Mouse (Mus musculus): Measurements from ENCODE around the gene Slc26a10. TPM values are rescaled to one million over a fixed set of nuclear protein-coding genes. Genes with fewer than 3 reads are reported as not detected.

Gene Slc26a10
- polyA plus RNA-seq, 1 experiment from 2014 or later = 2.2 TPM

Other genes with a start within 250 kb of the Slc26a10 start
- 50.5 and 51.1 TPM in 2 replicates for gene Ctdsp2, start 201.9 kb downstream of the Slc26a10 start, polyA plus RNA-seq (2016; fragmentation: Nextera tagmentation; extraction: Ambion mirVana)
- 1.6 and 2.1 TPM in 2 replicates for gene Avil, start 179.9 kb downstream of the Slc26a10 start, polyA plus RNA-seq (2016; fragmentation: Nextera tagmentation; extraction: Ambion mirVana)
- 65.3 and 67.4 TPM in 2 replicates for gene Tsfm, start 149.8 kb downstream of the Slc26a10 start, polyA plus RNA-seq (2016; fragmentation: Nextera tagmentation; extraction: Ambion mirVana)
- gene Mettl1, start 139.2 kb downstream of the Slc26a10 start, polyA plus RNA-seq (2016; fragmentation: Nextera tagmentation; extraction: Ambion mirVana) = 31.8 and 34.9 TPM in 2 replicates
- gene Eef1akmt3, start 139.1 kb downstream of the Slc26a10 start, polyA plus RNA-seq (2016; fragmentation: Nextera tagmentation; extraction: Ambion mirVana) = 0.22 and 0.34 TPM in 2 replicates
- 0.25 TPM in 1 of 2 replicates, not detected in the other for gene Cyp27b1, start 132.4 kb downstream of the Slc26a10 start, polyA plus RNA-seq (2016; fragmentation: Nextera tagmentation; extraction: Ambion mirVana)
- 5.4 and 6.1 TPM in 2 replicates for gene March9, start 120.5 kb downstream of the Slc26a10 start, polyA plus RNA-seq (2016; fragmentation: Nextera tagmentation; extraction: Ambion mirVana)
- 1,725 and 1,814 TPM in 2 replicates for gene Cdk4, start 117.1 kb downstream of the Slc26a10 start, polyA plus RNA-seq (2016; fragmentation: Nextera tagmentation; extraction: Ambion mirVana)
- 141 and 148 TPM in 2 replicates for gene Tspan31, start 110.4 kb downstream of the Slc26a10 start, polyA plus RNA-seq (2016; fragmentation: Nextera tagmentation; extraction: Ambion mirVana)
- 1.7 and 2.0 TPM in 2 replicates for gene Agap2, start 105.4 kb downstream of the Slc26a10 start, polyA plus RNA-seq (2016; fragmentation: Nextera tagmentation; extraction: Ambion mirVana)
- 118 TPM in 2 replicates for gene Os9, start 59.5 kb downstream of the Slc26a10 start, polyA plus RNA-seq (2016; fragmentation: Nextera tagmentation; extraction: Ambion mirVana)
- gene B4galnt1, start 15.4 kb downstream of the Slc26a10 start, polyA plus RNA-seq (2016; fragmentation: Nextera tagmentation; extraction: Ambion mirVana) = 21.6 and 25.8 TPM in 2 replicates
- gene Arhgef25, start 9.4 kb upstream of the Slc26a10 start, polyA plus RNA-seq (2016; fragmentation: Nextera tagmentation; extraction: Ambion mirVana) = 52.2 and 61.4 TPM in 2 replicates
- 199 and 203 TPM in 2 replicates for gene Dtx3, start 15.1 kb upstream of the Slc26a10 start, polyA plus RNA-seq (2016; fragmentation: Nextera tagmentation; extraction: Ambion mirVana)
- 23.2 and 24.9 TPM in 2 replicates for gene Pip4k2c, start 30.9 kb upstream of the Slc26a10 start, polyA plus RNA-seq (2016; fragmentation: Nextera tagmentation; extraction: Ambion mirVana)
- 70.0 and 76.6 TPM in 2 replicates for gene Kif5a, start 82.7 kb upstream of the Slc26a10 start, polyA plus RNA-seq (2016; fragmentation: Nextera tagmentation; extraction: Ambion mirVana)
- gene Dctn2, start 85.7 kb upstream of the Slc26a10 start, polyA plus RNA-seq (2016; fragmentation: Nextera tagmentation; extraction: Ambion mirVana) = 234 and 240 TPM in 2 replicates
- 17.9 and 19.8 TPM in 2 replicates for gene Mbd6, start 108.4 kb upstream of the Slc26a10 start, polyA plus RNA-seq (2016; fragmentation: Nextera tagmentation; extraction: Ambion mirVana)
- gene Mars, start 131.1 kb upstream of the Slc26a10 start, polyA plus RNA-seq (2016; fragmentation: Nextera tagmentation; extraction: Ambion mirVana) = 142 and 152 TPM in 2 replicates
- 2.0 and 2.2 TPM in 2 replicates for gene Arhgap9, start 141.3 kb upstream of the Slc26a10 start, polyA plus RNA-seq (2016; fragmentation: Nextera tagmentation; extraction: Ambion mirVana)
- 3.7 and 4.8 TPM in 2 replicates for gene Gli1, start 161.3 kb upstream of the Slc26a10 start, polyA plus RNA-seq (2016; fragmentation: Nextera tagmentation; extraction: Ambion mirVana)
- gene Inhbe, start 173.8 kb upstream of the Slc26a10 start, polyA plus RNA-seq (2016; fragmentation: Nextera tagmentation; extraction: Ambion mirVana) = 0.08 TPM in 1 of 2 replicates, not detected in the other
- not detected in 2 replicates for gene Inhbc, start 189.8 kb upstream of the Slc26a10 start, polyA plus RNA-seq (2016; fragmentation: Nextera tagmentation; extraction: Ambion mirVana)
- gene R3hdm2, start 199.7 kb upstream of the Slc26a10 start, polyA plus RNA-seq (2016; fragmentation: Nextera tagmentation; extraction: Ambion mirVana) = 39.1 and 41.4 TPM in 2 replicates